Mouse (Mus musculus) neural tube, embryonic 11.5 days (tissue): ENCODE data around the gene Sgcd. TPM values are rescaled to one million over a fixed set of nuclear protein-coding genes. Genes with fewer than 3 reads are reported as not detected.
"Not testable (repeated sequence)": the region's sequence is repeated elsewhere in the genome, so short reads cannot be mapped to it uniquely, and the experiment has no call there.

Experiments used
- ATAC-seq: fragments of 200-750 bp; cut with Nextera tagmentation; 2 replicates; pipeline ENCODE4 v1.8.0; 2017; ENCODE audit warnings: moderate number of reproducible peaks, mild to moderate bottlenecking, moderate TSS enrichment, moderate library complexity; ENCODE audit not compliant: insufficient read depth, low FRiP score, low TSS enrichment
- DNase-seq: peaks from one replicate; pipeline ENCODE4 v3.0.0-alpha.2; 2015; ENCODE audit warnings: low spot score
- H3K27ac ChIP-seq: fragments of 300-500 bp; sonication (generic); 2 replicates; pipeline ENCODE4 v1.5.1; 2014; ENCODE audit warnings: low read depth, mild to moderate bottlenecking, low read length
- H3K27me3 ChIP-seq: fragments of 300-500 bp; sonication (generic); 2 replicates; pipeline ENCODE4 v1.6.1; 2014; ENCODE audit warnings: mild to moderate bottlenecking, low read length, mixed read lengths; ENCODE audit not compliant: control insufficient read depth, insufficient read depth
- H3K36me3 ChIP-seq: fragments of 300-500 bp; sonication (generic); 2 replicates; pipeline ENCODE4 v1.6.1; 2014; ENCODE audit warnings: mild to moderate bottlenecking, low read length, moderate library complexity, mixed read lengths; ENCODE audit not compliant: control insufficient read depth, insufficient read depth
- H3K4me1 ChIP-seq: fragments of 300-500 bp; sonication (generic); 2 replicates; pipeline ENCODE4 v1.6.1; 2014; ENCODE audit warnings: low read length, mixed read lengths; ENCODE audit not compliant: control insufficient read depth, insufficient read depth
- H3K4me2 ChIP-seq: fragments of 300-500 bp; sonication (generic); 2 replicates; pipeline ENCODE4 v1.6.1; 2014; ENCODE audit warnings: low read depth, mild to moderate bottlenecking, moderate library complexity
- H3K4me3 ChIP-seq: fragments of 300-500 bp; sonication (generic); 2 replicates; pipeline ENCODE4 v1.5.1; 2014; ENCODE audit warnings: low read depth, low read length
- H3K9ac ChIP-seq: fragments of 300-500 bp; sonication (generic); 2 replicates; pipeline ENCODE4 v1.6.1; 2014; ENCODE audit warnings: mild to moderate bottlenecking, low read length
- H3K9me3 ChIP-seq: fragments of 300-500 bp; sonication (generic); 2 replicates; pipeline ENCODE4 v1.6.1; 2016; ENCODE audit warnings: low read length; ENCODE audit not compliant: control insufficient read depth
- WGBS: fragments of 180-500 bp; shearing (Covaris S2); extraction: QIAGEN DNeasy Blood & Tissue Kit; methylation state at CpG from one replicate; pipeline ENCODE4 v1.1.7; 2014; 5-methylcytosine and 5-hydroxymethylcytosine counted together
- polyA plus RNA-seq: library from polyadenylated mRNA; unstranded; fragments of >200 nt; fragmentation: Nextera tagmentation; extraction: Ambion mirVana; gene quantifications from 2 replicates; pipeline ENCODE4 v1.2.1, GENCODE M21; 2014

Gene Sgcd
- polyA plus RNA-seq, 1 experiment from 2014 or later: 1.5 TPM

- no peaks in the 10 kb centered on the region for H3K9me3 ChIP-seq
- no peaks in the 10 kb centered on the region for H3K27me3 ChIP-seq
- DNase-seq (no peak), ATAC-seq (no peak)
- H3K27ac ChIP-seq: no peak overlapping the region
- no peak overlapping the region for H3K4me3 ChIP-seq
- H3K4me2 ChIP-seq: no peak overlapping the region
- H3K36me3 ChIP-seq: no peaks in the 10 kb centered on the region
- H3K4me1 ChIP-seq: no peaks in the 10 kb centered on the region
- WGBS: 90% methylated on average over 4 of the region's 4 CpGs
- H3K9ac ChIP-seq: no peak overlapping the region
These were observed 378.9 kb downstream of the Sgcd start for GRCm38 (mm10) chr11:47609892-47610291.

GRCm38 (mm10) chr11:47574635-47575034 is 414.1 kb downstream of the Sgcd start:
- H3K4me3 ChIP-seq: no peak overlapping the region
- no peaks in the 10 kb centered on the region for H3K4me1 ChIP-seq
- H3K9ac ChIP-seq: no peak overlapping the region
- no peak for DNase-seq
- no peaks in the 10 kb centered on the region for H3K36me3 ChIP-seq
- H3K27me3 ChIP-seq: no peaks in the 10 kb centered on the region
- no peaks in the 10 kb centered on the region for H3K9me3 ChIP-seq
- no peak for ATAC-seq
- 78% methylated on average over 4 of the region's 4 CpGs for WGBS
- no peak overlapping the region for H3K4me2 ChIP-seq
- no peak overlapping the region for H3K27ac ChIP-seq

GRCm38 (mm10) chr11:47568488-47568887 is 420.3 kb downstream of the Sgcd start:
- Histone ChIP-seq H3K4me3 (no peak overlapping the region), H3K27me3 (no peaks in the 10 kb centered on the region), H3K4me1 (no peaks in the 10 kb centered on the region), H3K36me3 (no peaks in the 10 kb centered on the region), H3K9me3 (no peaks in the 10 kb centered on the region), H3K4me2 (no peak overlapping the region), H3K27ac (no peak overlapping the region), H3K9ac (no peak overlapping the region)
- DNase-seq: no peak
- WGBS: 95% methylated on average over 1 of the region's 1 CpGs
- ATAC-seq: no peak

GRCm38 (mm10) chr11:47566156-47566555 is 422.6 kb downstream of the Sgcd start:
- Histone ChIP-seq H3K27me3 (no peaks in the 10 kb centered on the region), H3K4me1 (no peaks in the 10 kb centered on the region), H3K27ac (no peak overlapping the region), H3K9me3 (no peaks in the 10 kb centered on the region), H3K36me3 (no peaks in the 10 kb centered on the region), H3K9ac (no peak overlapping the region), H3K4me2 (no peak overlapping the region), H3K4me3 (no peak overlapping the region)
- no peak for ATAC-seq
- 76% methylated on average over 3 of the region's 3 CpGs for WGBS
- no peak for DNase-seq

GRCm38 (mm10) chr11:47524845-47525244 is 463.9 kb downstream of the Sgcd start:
- H3K4me1 ChIP-seq: no peaks in the 10 kb centered on the region
- H3K9ac ChIP-seq: no peak overlapping the region
- H3K4me3 ChIP-seq: no peak overlapping the region
- 25% methylated on average over 1 of the region's 1 CpGs for WGBS
- DNase-seq: no peak
- no peak for ATAC-seq
- H3K4me2 ChIP-seq: no peak overlapping the region
- no peak overlapping the region for H3K27ac ChIP-seq
- no peaks in the 10 kb centered on the region for H3K9me3 ChIP-seq
- no peaks in the 10 kb centered on the region for H3K36me3 ChIP-seq
- no peaks in the 10 kb centered on the region for H3K27me3 ChIP-seq

- H3K9ac ChIP-seq: no peak overlapping the region
- no peak for ATAC-seq
- WGBS: 86% methylated on average over 6 of the region's 6 CpGs
- H3K4me2 ChIP-seq: no peak overlapping the region
- H3K4me3 ChIP-seq: no peak overlapping the region
- no peaks in the 10 kb centered on the region for H3K4me1 ChIP-seq
- H3K27ac ChIP-seq: no peak overlapping the region
- H3K27me3 ChIP-seq: no peaks in the 10 kb centered on the region
- no peak for DNase-seq
- no peaks in the 10 kb centered on the region for H3K36me3 ChIP-seq
- H3K9me3 ChIP-seq: no peaks in the 10 kb centered on the region
These were observed 480.7 kb downstream of the Sgcd start for GRCm38 (mm10) chr11:47508047-47508446.

GRCm38 (mm10) chr11:47503236-47503635 is 485.5 kb downstream of the Sgcd start:
- H3K9ac ChIP-seq, H3K27me3 ChIP-seq, H3K4me2 ChIP-seq, ATAC-seq, H3K4me3 ChIP-seq, H3K27ac ChIP-seq, H3K9me3 ChIP-seq, H3K4me1 ChIP-seq, H3K36me3 ChIP-seq, DNase-seq: not testable (repeated sequence)

- no peaks in the 10 kb centered on the region for H3K9me3 ChIP-seq
- 50% methylated on average over 1 of the region's 1 CpGs for WGBS
- no peaks in the 10 kb centered on the region for H3K36me3 ChIP-seq
- H3K4me2 ChIP-seq: no peak overlapping the region
- no peak overlapping the region for H3K9ac ChIP-seq
- no peak overlapping the region for H3K4me3 ChIP-seq
- H3K4me1 ChIP-seq: no peaks in the 10 kb centered on the region
- H3K27me3 ChIP-seq: no peaks in the 10 kb centered on the region
- no peak overlapping the region for H3K27ac ChIP-seq
- no peak for DNase-seq
- ATAC-seq: no peak
These were observed 515.1 kb downstream of the Sgcd start for GRCm38 (mm10) chr11:47473493-47474230.

GRCm38 (mm10) chr11:47460700-47461099 is 528.1 kb downstream of the Sgcd start:
- ATAC-seq, H3K27ac ChIP-seq, H3K36me3 ChIP-seq, H3K4me1 ChIP-seq, H3K9ac ChIP-seq, H3K4me3 ChIP-seq, H3K9me3 ChIP-seq, H3K4me2 ChIP-seq, DNase-seq, H3K27me3 ChIP-seq: not testable (repeated sequence)
